Mouse (Mus musculus) testis, adult 2 months (tissue): ENCODE data around the gene Erlin1.

Experiments
- CTCF ChIP-seq: fragments of 200-500 bp; IDR thresholded peaks from 2 replicates; pipeline ENCODE4 v1.5.1; 2012; ENCODE audit warnings: low read depth, mild to moderate bottlenecking, inconsistent platforms, low read length, moderate library complexity; ENCODE audit not compliant: control insufficient read depth, insufficient read depth, insufficient replicate concordance
- POLR2A ChIP-seq: fragments of 200-500 bp; IDR thresholded peaks from 2 replicates; pipeline ENCODE4 v1.6.1; 2012; ENCODE audit warnings: low read depth, mild to moderate bottlenecking, inconsistent platforms, low read length, moderate library complexity; ENCODE audit not compliant: control insufficient read depth

DNA sequence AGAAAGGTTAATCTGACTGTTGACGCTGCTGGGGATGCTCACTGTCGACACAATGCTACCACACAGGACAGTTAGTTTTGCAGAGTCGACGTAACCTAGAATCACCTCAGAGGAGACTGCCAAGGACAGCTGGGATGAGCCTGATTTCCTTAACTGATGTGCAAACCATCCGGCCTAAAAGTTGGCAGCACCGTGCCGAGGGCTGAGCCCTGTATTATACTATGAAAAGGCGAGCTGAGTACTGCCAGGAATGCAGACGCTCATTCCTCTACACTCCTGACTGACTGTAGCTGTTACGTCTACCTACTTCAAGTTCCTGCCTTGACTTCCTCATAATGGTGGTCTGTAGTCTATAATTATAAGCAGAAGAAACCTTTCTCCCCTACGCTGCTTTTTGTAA, 5.4 kb upstream of the Erlin1 start:
- TF ChIP-seq CTCF, result no peak
- no peak for TF ChIP-seq POLR2A
